Mouse (Mus musculus): ENCODE data around the gene Krt14.

Krt14 gene

GRCm38 (mm10) chr11:100164392-100164791, 43.0 kb downstream of the Krt14 start:
- no peak for DNase-seq (ENCODE audit: low read depth)

- no peak for DNase-seq (ENCODE audit: low read depth)
Observed at GRCm38 (mm10) chr11:100157908-100158477, 49.4 kb downstream of the Krt14 start.

- DNase-seq (ENCODE audit: low read depth) = no peak
Observed at GRCm38 (mm10) chr11:100157331-100157730, 50.0 kb downstream of the Krt14 start.

- DNase-seq (ENCODE audit: low read depth) = no peak
Observed at GRCm38 (mm10) chr11:100155497-100156255, 51.7 kb downstream of the Krt14 start.

All from 416B (cell line).